Comparison of ENCODE assay signal across 25 mouse cellular contexts in genomic region chr10:69036096-69036495, GRCm38 (mm10).
"Had no signal": no experiment of that assay in that cellular context is flagged by ENCODE, and none has a peak within 500 bp of the region (broad histone marks: within the 10 kb centered on the region; RNA-seq: fewer than 3 reads in every experiment).

No protein-coding gene starts in this region.

- DNase-seq: gastrocnemius, adult 2 months; gastrocnemius, postnatal 14 days; gastrocnemius, postnatal 36 days; heart, adult 11 months; heart, adult 2 months; heart, postnatal 10 days; heart, postnatal 4 days; kidney, adult 18-20 months; kidney, adult 8-10 months; kidney, postnatal 10 days; kidney, postnatal 25 days; kidney, postnatal 4 days; liver; liver, embryonic 13.5 days had no signal

- H3K9me3 ChIP-seq: heart, embryonic 10.5 days; hindbrain, embryonic 10.5 days; hindbrain, embryonic 12.5 days; intestine, embryonic 15.5 days; limb, embryonic 10.5 days; limb, embryonic 12.5 days; liver, embryonic 13.5 days; liver, embryonic 15.5 days had no signal

- H3K4me3 ChIP-seq: gastrocnemius, adult 2 months; heart, adult 2 months; heart, embryonic 10.5 days; heart, embryonic 12.5 days; hindbrain, embryonic 10.5 days; hindbrain, embryonic 12.5 days; intestine, embryonic 15.5 days; layer of hippocampus, adult 2 months; left cerebral cortex, adult 2 months; limb, embryonic 10.5 days; limb, embryonic 12.5 days; liver, embryonic 13.5 days; liver, embryonic 15.5 days had no signal

- H3K4me1 ChIP-seq: heart, embryonic 10.5 days; heart, embryonic 12.5 days; hindbrain, embryonic 12.5 days; intestine, embryonic 15.5 days; limb, embryonic 10.5 days; limb, embryonic 12.5 days; liver, embryonic 13.5 days; liver, embryonic 15.5 days had no signal

- H3K27me3 ChIP-seq: heart, embryonic 12.5 days; hindbrain, embryonic 12.5 days; intestine, embryonic 15.5 days; limb, embryonic 12.5 days; liver, embryonic 13.5 days; liver, embryonic 15.5 days had no signal

- H3K9ac ChIP-seq: heart, embryonic 12.5 days; hindbrain, embryonic 12.5 days; hindbrain, embryonic 14.5 days; intestine, embryonic 15.5 days; limb, embryonic 12.5 days; liver, embryonic 13.5 days; liver, embryonic 15.5 days had no signal

- H3K36me3 ChIP-seq: heart, embryonic 10.5 days; heart, embryonic 12.5 days; hindbrain, embryonic 10.5 days; hindbrain, embryonic 12.5 days; intestine, embryonic 15.5 days; limb, embryonic 10.5 days; limb, embryonic 12.5 days; liver, embryonic 13.5 days; liver, embryonic 15.5 days had no signal

- H3K27ac ChIP-seq: gastrocnemius, adult 2 months; heart, adult 2 months; heart, embryonic 10.5 days; hindbrain, embryonic 10.5 days; hindbrain, embryonic 12.5 days; hindbrain, embryonic 14.5 days; intestine, embryonic 15.5 days; layer of hippocampus, adult 2 months; left cerebral cortex, adult 2 months; limb, embryonic 10.5 days; limb, embryonic 12.5 days; liver, embryonic 13.5 days; liver, embryonic 15.5 days had no signal
